Mouse (Mus musculus) neural tube, embryonic 11.5 days (tissue): ENCODE measurements around the gene Lpo. TPM values are rescaled to one million over a fixed set of nuclear protein-coding genes. Genes with fewer than 3 reads are reported as not detected.

ENCODE experiments used
- ATAC-seq: fragments of 200-750 bp; cut with Nextera tagmentation; 2 replicates; pipeline ENCODE4 v1.8.0; 2017; ENCODE audit warnings: moderate number of reproducible peaks, mild to moderate bottlenecking, moderate TSS enrichment, moderate library complexity; ENCODE audit not compliant: insufficient read depth, low FRiP score, low TSS enrichment
- DNase-seq: peaks from one replicate; pipeline ENCODE4 v3.0.0-alpha.2; 2015; ENCODE audit warnings: low spot score
- H3K27ac ChIP-seq: fragments of 300-500 bp; sonication (generic); 2 replicates; pipeline ENCODE4 v1.5.1; 2014; ENCODE audit warnings: low read depth, mild to moderate bottlenecking, low read length
- H3K27me3 ChIP-seq: fragments of 300-500 bp; sonication (generic); 2 replicates; pipeline ENCODE4 v1.6.1; 2014; ENCODE audit warnings: mild to moderate bottlenecking, low read length, mixed read lengths; ENCODE audit not compliant: control insufficient read depth, insufficient read depth
- H3K36me3 ChIP-seq: fragments of 300-500 bp; sonication (generic); 2 replicates; pipeline ENCODE4 v1.6.1; 2014; ENCODE audit warnings: mild to moderate bottlenecking, low read length, moderate library complexity, mixed read lengths; ENCODE audit not compliant: control insufficient read depth, insufficient read depth
- H3K4me1 ChIP-seq: fragments of 300-500 bp; sonication (generic); 2 replicates; pipeline ENCODE4 v1.6.1; 2014; ENCODE audit warnings: low read length, mixed read lengths; ENCODE audit not compliant: control insufficient read depth, insufficient read depth
- H3K4me2 ChIP-seq: fragments of 300-500 bp; sonication (generic); 2 replicates; pipeline ENCODE4 v1.6.1; 2014; ENCODE audit warnings: low read depth, mild to moderate bottlenecking, moderate library complexity
- H3K4me3 ChIP-seq: fragments of 300-500 bp; sonication (generic); 2 replicates; pipeline ENCODE4 v1.5.1; 2014; ENCODE audit warnings: low read depth, low read length
- H3K9ac ChIP-seq: fragments of 300-500 bp; sonication (generic); 2 replicates; pipeline ENCODE4 v1.6.1; 2014; ENCODE audit warnings: mild to moderate bottlenecking, low read length
- H3K9me3 ChIP-seq: fragments of 300-500 bp; sonication (generic); 2 replicates; pipeline ENCODE4 v1.6.1; 2016; ENCODE audit warnings: low read length; ENCODE audit not compliant: control insufficient read depth
- WGBS: fragments of 180-500 bp; shearing (Covaris S2); extraction: QIAGEN DNeasy Blood & Tissue Kit; methylation state at CpG from one replicate; pipeline ENCODE4 v1.1.7; 2014; 5-methylcytosine and 5-hydroxymethylcytosine counted together
- polyA plus RNA-seq: library from polyadenylated mRNA; unstranded; fragments of >200 nt; fragmentation: Nextera tagmentation; extraction: Ambion mirVana; gene quantifications from 2 replicates; pipeline ENCODE4 v1.2.1, GENCODE M21; 2014

The Lpo gene
- polyA plus RNA-seq, 1 experiment from 2014 or later, result 0.20 TPM

DNA sequence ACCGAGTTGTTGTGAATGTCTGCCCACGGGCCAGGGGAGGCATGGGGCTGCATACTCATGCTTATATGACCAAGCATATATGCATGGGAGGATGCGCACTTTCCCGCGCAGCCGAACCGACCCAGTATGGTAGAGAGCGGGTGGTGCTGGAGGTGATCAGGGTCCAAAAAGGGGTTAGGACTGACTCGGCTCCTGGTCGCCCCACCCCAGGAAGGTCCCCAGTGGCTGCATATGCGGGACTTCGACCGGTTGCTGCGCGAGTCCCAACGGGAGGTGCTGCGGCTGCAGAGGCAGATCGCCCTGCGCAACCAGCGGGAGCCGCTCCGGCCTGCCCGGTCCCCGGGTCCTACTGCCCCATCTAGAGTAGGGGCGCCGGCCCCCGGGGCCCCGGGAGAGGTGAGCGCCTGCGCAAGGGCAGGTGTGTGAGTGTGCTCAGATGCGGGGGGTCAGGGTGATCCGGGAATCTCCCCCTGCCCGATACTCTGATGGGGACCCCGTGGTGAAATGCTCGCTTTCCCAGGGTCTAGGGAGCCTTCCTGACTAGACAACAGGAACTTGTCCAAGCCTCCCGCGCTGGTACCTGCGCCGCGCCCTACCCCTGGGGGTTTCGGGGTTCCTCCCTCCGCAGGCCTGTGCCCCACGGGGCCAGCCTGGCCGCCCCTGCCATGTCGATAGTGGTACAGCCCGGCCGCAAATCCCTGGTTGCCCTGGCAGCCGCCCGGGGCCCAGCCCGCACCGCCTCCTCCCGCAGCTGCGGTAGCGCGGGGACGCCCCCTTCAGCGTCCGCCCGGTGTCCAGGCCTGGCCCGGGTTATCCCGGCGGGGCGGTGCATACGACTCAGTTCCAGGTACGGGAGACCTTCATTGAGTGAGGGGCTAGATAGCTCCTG, 63.9 kb downstream of the Lpo start:
- H3K36me3 ChIP-seq, result no peaks in the 10 kb centered on the region
- H3K9ac ChIP-seq, result peak overlapping the region; percentile 71
- 1% methylated on average over 62 of the region's 65 CpGs for WGBS
- ATAC-seq (peak; percentile 45), DNase-seq (peak; percentile 67)
- H3K9me3 ChIP-seq, result no peaks in the 10 kb centered on the region
- peaks cover 62% of the 10 kb centered on the region for H3K27me3 ChIP-seq
- H3K4me2 ChIP-seq, result peak overlapping the region; percentile 96
- peak overlapping the region; percentile 54 for H3K4me3 ChIP-seq
- H3K4me1 ChIP-seq, result peaks cover 12% of the 10 kb centered on the region; the same call in 1 of the 2 replicates
- 0 out of 2 replicates have a peak overlapping the region, but pooled peaks have one; percentile 39 for H3K27ac ChIP-seq

GRCm38 (mm10) chr11:87763511-87763987, 64.5 kb downstream of the Lpo start:
- H3K9me3 ChIP-seq, result no peaks in the 10 kb centered on the region
- peak overlapping the region; percentile 54 for H3K4me3 ChIP-seq
- peak; percentile 55 for DNase-seq
- H3K27me3 ChIP-seq, result peaks cover 62% of the 10 kb centered on the region
- ATAC-seq, result peak; percentile 23; the same call in 1 of the 2 replicates
- peak overlapping the region; percentile 71 for H3K9ac ChIP-seq
- peaks cover 12% of the 10 kb centered on the region; the same call in 1 of the 2 replicates for H3K4me1 ChIP-seq
- H3K27ac ChIP-seq, result no peak overlapping the region
- under 1% methylated on average over 17 of the region's 17 CpGs for WGBS
- H3K4me2 ChIP-seq, result peak overlapping the region; percentile 96
- H3K36me3 ChIP-seq, result no peaks in the 10 kb centered on the region

DNA sequence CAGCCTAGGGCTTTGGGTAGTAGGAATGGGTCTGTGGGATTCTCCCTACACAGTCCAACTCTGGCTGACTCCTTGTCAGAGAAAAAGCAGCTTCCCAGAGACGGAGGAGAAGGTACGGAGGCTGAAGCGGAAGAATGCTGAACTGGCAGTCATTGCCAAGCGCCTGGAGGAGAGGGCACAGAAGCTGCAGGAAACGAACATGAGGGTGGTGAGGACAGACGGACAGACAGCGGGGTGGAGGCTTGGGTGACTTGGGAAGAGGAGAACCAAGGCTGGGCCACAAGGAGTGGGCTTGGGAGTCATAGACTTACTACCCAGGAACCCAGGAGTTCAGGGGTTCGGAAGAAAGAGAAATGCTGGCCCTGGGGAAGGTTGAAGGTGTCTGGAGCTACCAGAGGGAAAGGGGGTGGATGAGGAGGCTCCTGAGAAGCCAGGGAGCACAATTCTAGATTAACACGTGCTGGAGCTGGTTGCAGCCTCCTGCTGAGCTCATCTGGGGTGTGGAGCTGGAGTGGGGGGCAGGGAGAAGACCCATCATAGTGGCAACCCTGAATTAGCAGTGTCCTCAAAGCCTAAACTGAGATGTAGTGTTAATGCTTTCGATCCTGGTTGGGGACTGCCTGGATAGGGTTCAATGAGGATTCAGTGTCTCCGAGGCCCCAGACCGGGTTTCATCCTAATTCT, 65.2 kb downstream of the Lpo start:
- Histone ChIP-seq H3K4me3 (peak overlapping the region; percentile 54; the same call in 1 of the 2 replicates), H3K9ac (no peak overlapping the region), H3K4me1 (peaks cover 12% of the 10 kb centered on the region; the same call in 1 of the 2 replicates), H3K27ac (no peak overlapping the region), H3K36me3 (no peaks in the 10 kb centered on the region), H3K9me3 (no peaks in the 10 kb centered on the region), H3K4me2 (peak overlapping the region; percentile 96), H3K27me3 (peaks cover 62% of the 10 kb centered on the region)
- whole genome bisulfite sequencing, result 43% methylated on average over 12 of the region's 12 CpGs
- DNase-seq, result no peak
- no peak for ATAC-seq

DNA sequence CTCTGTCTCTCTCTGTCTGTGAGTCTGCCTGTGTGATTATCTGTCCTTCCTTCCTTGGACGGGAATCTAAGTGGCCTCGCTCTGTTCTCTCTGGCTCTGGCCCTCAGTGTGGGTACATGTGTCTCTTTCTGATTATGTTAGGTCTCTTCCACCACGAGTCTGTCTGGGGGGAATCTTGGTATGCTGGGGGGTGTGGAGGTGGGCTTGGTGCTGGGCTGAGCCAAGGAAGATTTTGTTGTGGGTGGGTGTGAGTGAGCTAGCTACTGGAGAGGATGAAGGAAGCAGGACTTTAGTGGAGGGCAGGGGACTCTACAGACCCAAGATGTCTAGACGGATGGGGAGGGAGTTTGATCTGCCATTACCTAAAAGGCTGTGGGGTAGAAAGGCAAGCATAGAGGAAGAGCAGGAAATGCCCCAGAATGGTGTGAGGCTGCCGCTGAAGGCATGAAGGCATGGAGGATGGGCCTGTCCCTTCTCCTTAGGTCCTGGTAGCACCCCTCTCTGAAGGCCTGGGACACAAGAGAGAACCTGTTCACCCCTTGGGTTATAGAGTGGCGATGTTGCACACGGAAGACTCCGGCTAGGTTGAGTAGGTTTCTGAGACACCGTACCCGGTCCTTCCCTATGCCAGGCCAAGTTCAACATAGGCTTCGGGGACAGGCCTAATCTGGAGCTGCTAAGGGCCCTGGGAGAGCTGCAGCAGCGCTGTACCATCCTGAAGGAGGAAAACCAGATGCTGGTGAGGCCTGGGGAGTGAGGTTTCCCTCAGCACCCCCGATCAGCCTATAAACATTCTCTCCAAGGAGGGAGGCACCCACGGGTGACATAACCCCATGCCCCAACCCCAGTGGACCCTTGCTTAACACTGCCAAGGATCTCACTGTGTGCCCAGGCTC, 66.0 kb downstream of the Lpo start:
- no peaks in the 10 kb centered on the region for H3K36me3 ChIP-seq
- H3K27ac ChIP-seq, result no peak overlapping the region
- 76% methylated on average over 14 of the region's 14 CpGs for WGBS
- no peak for ATAC-seq
- peaks cover 12% of the 10 kb centered on the region; the same call in 1 of the 2 replicates for H3K4me1 ChIP-seq
- H3K4me2 ChIP-seq, result peak overlapping the region; percentile 12
- H3K9me3 ChIP-seq, result no peaks in the 10 kb centered on the region
- no peak for DNase-seq
- peaks cover 62% of the 10 kb centered on the region for H3K27me3 ChIP-seq
- H3K4me3 ChIP-seq, result 0 out of 2 replicates have a peak overlapping the region, but pooled peaks have one; percentile 10
- peak overlapping the region; percentile 14; the same call in 1 of the 2 replicates for H3K9ac ChIP-seq

DNA sequence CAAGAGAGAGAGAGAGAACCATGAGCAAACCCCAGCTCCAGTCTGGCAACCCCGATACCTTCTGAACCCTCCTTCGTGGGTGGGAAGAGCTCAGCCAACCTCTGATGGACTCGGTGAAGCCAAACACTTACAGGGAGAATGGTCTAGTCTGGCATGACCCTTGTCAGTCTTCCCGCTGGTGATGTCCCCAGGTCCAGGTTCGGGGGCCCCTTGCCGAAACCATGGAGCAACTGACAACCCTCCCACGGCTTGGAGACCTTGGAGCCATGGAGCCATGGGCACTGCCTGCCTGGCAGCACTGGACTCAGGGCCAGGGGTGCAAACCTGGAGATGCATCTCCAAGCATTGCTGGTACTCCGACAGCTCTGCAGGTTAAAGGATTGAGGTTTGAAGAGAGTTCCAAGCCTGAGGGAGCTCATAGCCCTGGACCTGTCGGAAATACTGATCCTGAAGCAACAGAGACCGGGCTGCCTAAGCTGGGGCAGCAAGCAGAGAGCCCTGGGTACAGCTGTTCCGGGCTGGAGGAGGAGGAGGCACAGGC, 66.8 kb downstream of the Lpo start:
- Histone ChIP-seq H3K4me3 (peak overlapping the region; percentile 32), H3K27ac (no peak overlapping the region), H3K27me3 (peaks cover 58% of the 10 kb centered on the region), H3K4me1 (peaks cover 12% of the 10 kb centered on the region; the same call in 1 of the 2 replicates), H3K4me2 (peak overlapping the region; percentile 41), H3K36me3 (no peaks in the 10 kb centered on the region), H3K9me3 (no peaks in the 10 kb centered on the region), H3K9ac (0 out of 2 replicates have a peak overlapping the region, but pooled peaks have one; percentile 14)
- ATAC-seq (no peak), DNase-seq (no peak)
- 76% methylated on average over 11 of the region's 11 CpGs for WGBS

GRCm38 (mm10) chr11:87760301-87761081, 67.6 kb downstream of the Lpo start, which contains the start of gene Tspoap1:
Gene Tspoap1, plus strand, starts transcription at chr11:87760541.
- DNase-seq (peak; percentile 69), ATAC-seq (peak; percentile 53; the same call in 1 of the 2 replicates)
- peak within 1 kb of the TSS; percentile 41 for H3K4me2 ChIP-seq
- H3K27me3 ChIP-seq, result peaks cover 51% of the 10 kb centered on the region
- peaks cover 12% of the 10 kb centered on the region; the same call in 1 of the 2 replicates for H3K4me1 ChIP-seq
- 9% methylated on average over 23 of the region's 23 CpGs for WGBS
- no peaks in the 10 kb centered on the region for H3K9me3 ChIP-seq
- peak within 1 kb of the TSS; percentile 37 for H3K9ac ChIP-seq
- peak within 1 kb of the TSS; percentile 32 for H3K4me3 ChIP-seq
- H3K27ac ChIP-seq, result no peak within 1 kb of the TSS
- H3K36me3 ChIP-seq, result no peaks in the 10 kb centered on the region

DNA sequence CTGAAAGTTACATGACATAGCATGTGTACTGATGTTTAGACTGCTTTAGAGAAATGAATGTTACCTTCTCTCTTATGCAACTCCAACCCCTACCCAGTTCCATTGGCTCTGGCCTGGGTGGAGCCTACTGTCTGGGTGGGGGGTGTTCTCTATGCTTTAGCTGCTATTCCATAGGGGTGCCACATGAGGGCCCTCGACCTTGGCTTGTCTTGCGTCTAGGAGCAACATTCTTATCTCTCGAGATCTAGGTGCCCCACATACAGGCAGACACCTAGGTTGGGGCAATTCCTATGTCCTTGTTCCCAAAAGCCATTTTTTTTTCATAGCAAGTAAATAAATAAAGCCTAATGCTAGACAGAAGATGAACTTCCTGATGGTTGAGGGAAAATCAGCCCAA, 68.5 kb downstream of the Lpo start:
- Histone ChIP-seq H3K4me1 (peaks cover 10% of the 10 kb centered on the region; the same call in 1 of the 2 replicates), H3K9me3 (no peaks in the 10 kb centered on the region), H3K27ac (no peak overlapping the region), H3K27me3 (peaks cover 42% of the 10 kb centered on the region), H3K9ac (no peak overlapping the region), H3K4me3 (no peak overlapping the region), H3K36me3 (no peaks in the 10 kb centered on the region), H3K4me2 (no peak overlapping the region)
- DNase-seq (no peak), ATAC-seq (no peak)
- WGBS, result 7% methylated on average over 3 of the region's 3 CpGs
